Mouse (Mus musculus) E14TG2a.4 (cell line): ENCODE measurements around the gene Keap1.

Experiments
- CTCF ChIP-seq: conservative IDR thresholded peaks from 2 replicates; pipeline ENCODE4 v1.5.1; 2014; ENCODE audit warnings: low read length
- NANOG ChIP-seq: IDR thresholded peaks from 2 replicates; pipeline ENCODE4 v1.6.1; 2014; ENCODE audit warnings: borderline replicate concordance, low read length, mixed read lengths

GRCm38 (mm10) chr9:21225415-21225758 lies 13.8 kb downstream of the Keap1 start:
- TF ChIP-seq CTCF = no peak
- no peak for TF ChIP-seq NANOG
